Mouse (Mus musculus): ENCODE data around the gene Tmem132d.

Gene Tmem132d

DNA sequence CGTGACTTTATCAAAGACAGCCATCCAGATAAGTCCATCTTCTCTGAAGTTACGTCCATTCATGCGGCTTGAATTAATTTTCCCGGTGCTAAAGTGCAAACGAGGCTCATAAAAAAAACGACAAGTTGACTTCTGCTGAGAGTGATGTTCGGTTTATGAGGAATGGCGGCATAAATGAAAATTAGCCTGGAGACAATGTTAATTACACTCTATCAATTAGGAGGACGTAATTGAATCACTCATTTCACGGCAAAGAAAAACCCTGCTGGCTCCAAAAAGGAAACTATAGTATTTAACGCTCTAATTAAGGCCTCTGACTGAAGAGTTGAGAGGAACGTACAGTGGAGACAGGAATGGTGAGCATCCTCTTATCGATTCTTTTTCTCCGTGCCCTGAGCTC is 503.2 kb downstream of the Tmem132d start:
- DNase-seq (ENCODE audit: low read depth, low spot score): no peak

DNA sequence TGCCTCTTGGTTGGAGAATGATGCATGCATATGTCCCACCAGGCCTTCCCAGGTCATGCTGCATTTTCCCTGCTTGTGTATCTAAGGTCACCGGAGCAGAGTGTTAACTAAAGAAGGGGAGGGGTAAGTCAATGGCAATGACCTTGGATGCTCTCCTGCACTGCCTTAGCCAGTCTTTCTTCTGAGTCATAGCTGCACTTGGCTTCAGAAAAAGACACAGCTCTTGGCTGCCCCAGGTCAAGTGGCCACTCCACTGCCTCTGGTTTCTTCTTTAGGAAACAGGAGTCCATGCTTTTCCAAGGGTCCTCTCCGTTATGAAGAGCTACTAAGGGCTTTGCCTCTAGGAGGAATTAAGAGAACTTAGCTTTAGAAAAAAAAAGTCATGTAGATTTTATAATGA is 506.2 kb downstream of the Tmem132d start:
- no peak for DNase-seq (ENCODE audit: low read depth, low spot score)

DNA sequence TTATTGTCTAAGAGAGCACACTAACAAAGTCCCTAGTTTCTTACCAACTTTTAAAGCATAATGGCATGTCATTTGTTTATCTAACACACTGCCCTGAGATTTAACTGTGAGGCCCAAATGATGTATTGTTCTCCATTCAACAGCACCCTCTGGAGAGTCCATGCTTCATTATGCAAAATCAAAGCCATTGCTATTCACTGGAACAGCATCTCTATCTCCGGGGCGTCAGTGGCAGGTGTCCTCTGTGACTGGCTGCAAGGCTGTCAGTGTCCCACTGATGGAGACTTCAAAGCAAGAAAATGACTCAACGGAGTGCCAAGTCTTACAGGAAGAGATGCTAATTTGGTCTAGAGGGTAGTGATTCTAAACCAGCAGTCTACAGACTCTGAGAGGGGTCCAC is 508.8 kb downstream of the Tmem132d start:
- no peak for DNase-seq (ENCODE audit: low read depth, low spot score)

DNA sequence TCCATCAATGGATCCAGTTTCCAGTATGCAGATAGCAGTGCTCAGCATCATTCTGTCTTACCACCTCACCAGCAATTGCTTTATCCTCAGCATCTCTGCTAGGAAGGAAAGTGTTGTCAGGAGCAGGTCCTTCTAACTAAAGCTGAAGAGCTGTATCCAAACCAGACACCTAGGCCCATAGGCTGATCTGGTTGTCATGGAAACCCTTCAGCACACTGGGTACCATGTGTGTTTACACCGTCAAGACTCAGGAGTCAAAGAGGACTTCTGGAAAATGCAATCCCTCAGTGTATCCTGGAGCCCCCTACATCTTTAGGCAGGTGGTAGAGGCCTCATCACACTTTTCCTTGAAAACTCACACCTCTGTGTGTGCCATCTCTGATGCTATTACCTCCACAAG is 513.7 kb downstream of the Tmem132d start:
- DNase-seq (ENCODE audit: low read depth, low spot score): no peak

DNA sequence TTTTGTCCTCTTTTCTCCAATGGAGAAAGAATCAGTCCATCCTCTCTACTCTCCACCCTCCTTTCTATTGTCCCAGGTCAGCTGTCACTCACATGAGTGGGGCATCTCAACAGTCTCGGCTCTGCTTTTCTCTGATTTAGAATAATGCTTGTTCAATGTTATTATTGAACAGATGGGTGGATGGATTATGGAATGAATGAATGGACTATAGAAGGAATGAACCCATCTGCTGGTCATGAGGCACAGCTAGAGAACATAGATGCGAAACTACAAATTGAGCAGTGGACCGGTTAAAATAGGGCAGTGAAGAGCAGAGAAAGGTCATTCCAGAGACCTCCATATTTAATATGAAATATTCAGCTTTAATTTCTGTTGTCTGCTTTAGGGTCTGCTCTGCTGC is 514.5 kb downstream of the Tmem132d start:
- DNase-seq (ENCODE audit: low read depth, low spot score): no peak

DNA sequence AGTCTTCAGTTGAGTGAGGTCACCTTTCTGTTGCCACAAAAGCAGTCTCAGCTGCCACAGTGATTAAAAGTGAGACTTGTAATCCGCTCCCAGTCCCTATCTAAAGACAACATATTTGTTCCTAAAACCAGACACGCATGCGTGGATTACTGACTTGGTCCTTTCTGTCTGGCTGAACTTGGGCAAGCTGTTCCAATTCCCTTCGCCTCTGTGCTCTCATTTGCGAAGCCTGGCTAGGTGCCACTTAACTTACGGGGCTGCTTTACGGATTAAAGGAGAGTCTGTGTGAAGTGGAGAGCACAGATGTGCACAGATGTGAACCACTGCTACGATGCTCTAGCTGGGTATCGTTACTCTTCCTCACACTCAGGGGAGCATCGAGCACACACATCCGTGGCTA is 518.7 kb downstream of the Tmem132d start:
- no peak for DNase-seq (ENCODE audit: low read depth, low spot score)

DNA sequence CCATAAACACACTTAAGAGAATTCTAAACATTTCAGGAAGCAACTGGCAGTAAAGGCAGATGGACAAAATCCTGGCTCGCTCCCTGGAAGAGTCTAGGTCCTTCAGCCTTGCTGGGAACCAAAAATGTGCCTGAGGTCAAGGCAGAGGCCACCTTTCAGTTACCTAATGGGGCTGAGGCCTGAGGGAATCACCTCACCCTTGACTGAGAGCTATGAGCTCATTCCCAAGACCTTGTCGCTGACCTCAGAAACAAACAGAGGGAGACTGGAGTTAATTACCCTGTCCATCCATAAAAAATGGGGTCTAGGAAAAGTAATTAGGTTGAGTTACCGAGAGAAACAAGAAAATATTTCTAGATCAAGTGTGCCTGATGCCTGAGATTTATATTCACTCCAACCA is 521.3 kb downstream of the Tmem132d start:
- DNase-seq (ENCODE audit: low read depth, low spot score): no peak

DNA sequence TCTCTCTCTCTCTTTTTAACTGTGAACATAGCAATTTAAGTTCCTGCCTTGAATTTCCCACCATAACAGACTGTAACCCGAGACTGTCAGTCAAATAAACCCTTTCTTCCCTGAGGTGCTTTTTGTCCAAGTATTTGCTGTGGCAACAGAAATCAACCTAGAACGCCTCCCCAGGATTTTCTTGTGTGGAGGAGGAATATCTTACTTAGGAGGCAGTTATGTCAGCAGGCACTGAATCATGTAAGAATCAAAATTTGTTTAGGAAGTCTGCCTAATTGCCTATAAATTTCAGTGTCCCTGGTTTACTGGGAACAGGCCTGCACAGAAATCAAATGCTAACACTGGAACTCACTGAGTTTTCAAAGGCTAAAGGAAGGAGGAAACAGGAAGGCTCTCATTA is 522.5 kb downstream of the Tmem132d start:
- DNase-seq (ENCODE audit: low read depth, low spot score): no peak

DNA sequence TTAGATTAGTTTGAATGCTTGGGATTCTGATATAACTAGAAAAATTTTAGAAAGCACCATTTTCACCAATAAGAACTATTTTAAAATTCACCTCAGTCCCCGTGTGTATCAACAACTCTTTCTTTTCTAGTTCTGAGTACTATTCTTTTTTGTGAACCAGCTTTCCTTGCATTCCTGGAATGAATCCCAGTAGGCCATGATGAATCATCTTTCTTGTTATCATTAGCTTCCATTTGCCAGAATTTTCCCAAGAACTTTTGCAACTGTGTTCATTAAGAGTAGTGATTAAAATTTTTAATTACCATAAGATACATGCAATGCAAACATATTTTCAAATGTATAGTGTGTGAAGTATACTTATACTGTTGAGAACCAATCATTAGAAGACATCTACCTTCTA is 537.7 kb downstream of the Tmem132d start:
- no peak for DNase-seq (ENCODE audit: low read depth, low spot score)

DNA sequence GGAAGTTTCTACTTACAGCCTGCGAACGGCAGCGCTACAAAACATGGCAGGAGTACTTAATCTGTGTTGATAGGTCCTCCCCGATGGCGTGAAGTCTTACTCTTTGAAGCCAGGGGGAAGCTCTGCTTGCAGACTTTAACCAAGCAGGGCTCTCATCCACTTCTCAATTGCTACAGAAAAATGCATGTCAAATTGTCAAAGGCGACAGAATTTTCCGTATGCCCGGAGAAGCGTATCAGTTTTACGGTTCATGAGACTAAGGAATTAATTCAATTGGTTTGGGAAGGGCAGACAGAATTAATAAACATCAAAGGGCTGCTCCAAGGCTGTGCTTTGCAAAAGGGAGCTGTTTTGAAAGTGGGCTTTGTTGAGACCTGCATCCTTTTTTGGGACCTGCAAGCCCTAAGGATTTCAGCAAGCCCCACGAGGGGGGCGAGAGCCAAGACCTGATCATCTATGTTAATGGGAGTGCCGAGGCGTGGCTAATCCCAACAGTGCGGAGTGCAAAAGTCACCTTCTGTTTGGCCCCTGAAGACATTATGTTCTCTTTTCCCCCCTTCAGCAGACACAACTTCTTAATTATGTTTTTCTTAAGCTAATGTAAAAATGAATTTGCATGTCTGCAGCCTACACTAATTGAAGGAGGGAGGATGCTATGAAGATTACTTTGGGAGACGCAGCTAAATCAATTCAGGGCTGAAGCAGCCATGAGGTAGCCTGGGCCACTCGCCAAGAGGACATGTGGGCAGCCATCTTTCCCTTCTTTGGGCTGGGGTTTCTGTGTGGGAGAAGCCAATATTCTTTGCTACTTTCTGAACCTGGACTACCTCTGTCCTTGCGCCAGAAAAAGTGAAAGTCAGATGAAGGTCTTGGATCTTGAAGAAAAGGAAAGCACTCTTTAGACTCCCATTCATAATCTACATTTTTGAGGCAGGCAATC is 547.0 kb downstream of the Tmem132d start:
- no peak for DNase-seq (ENCODE audit: low read depth, low spot score)

DNA sequence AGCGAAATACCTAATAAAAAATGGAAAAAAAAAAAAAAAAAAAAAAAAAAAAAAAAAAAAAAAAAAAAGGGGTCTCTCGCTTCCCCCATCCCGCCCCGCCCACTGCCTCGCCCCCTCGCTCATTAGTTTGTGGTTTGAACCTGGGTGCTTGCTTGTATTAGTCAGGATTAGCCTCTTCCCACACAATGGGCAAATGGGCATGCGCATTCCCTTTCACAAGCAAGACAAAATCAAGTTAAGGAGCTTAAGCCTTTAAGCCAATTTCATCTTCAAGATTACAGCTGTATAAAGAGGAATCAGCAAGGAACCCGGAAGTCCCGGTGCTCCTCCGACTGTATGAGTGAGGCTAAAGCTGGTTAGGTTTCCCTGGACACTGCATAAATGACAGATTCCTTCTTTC is 549.9 kb downstream of the Tmem132d start:
- DNase-seq (ENCODE audit: low read depth, low spot score): no peak

DNA sequence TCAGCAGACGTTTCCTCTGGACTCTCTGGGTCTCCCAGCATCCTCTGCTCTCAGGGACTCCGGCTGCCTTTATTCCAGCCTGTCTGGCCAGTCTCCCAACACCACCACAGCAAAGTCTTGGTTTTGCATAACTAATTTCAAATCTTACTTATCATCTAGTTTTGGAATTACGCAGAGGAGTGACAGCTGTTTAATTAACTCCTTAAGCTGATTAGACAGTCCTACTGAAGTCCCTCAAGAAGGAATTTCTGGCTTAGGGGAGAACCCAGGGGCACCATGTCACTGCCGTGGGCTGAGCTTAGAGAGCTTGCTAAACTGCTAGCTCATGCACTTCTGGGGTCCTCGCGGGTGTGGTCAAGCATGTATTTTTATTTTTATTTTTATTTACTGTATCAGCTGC is 558.4 kb downstream of the Tmem132d start:
- DNase-seq (ENCODE audit: low read depth, low spot score): no peak

DNA sequence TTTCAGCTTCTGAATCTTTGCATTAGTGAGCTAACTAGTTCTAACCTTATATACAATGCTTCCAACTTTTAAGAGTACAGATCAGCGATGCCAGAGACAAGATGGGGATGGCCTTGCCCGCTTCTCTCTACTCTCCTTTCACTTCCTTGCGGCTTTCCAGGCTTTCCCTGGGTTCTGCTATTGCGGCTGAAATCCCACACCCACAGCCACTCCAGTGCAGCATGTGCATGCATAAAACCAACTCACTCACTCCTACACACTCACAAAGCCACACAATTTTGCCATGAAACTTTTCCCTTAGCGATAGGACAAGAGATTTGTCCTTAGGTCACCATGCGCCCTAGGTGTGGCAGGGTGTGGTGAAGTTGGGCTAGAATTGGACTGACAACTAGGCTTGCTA is 567.7 kb downstream of the Tmem132d start:
- DNase-seq (ENCODE audit: low read depth, low spot score): no peak

DNA sequence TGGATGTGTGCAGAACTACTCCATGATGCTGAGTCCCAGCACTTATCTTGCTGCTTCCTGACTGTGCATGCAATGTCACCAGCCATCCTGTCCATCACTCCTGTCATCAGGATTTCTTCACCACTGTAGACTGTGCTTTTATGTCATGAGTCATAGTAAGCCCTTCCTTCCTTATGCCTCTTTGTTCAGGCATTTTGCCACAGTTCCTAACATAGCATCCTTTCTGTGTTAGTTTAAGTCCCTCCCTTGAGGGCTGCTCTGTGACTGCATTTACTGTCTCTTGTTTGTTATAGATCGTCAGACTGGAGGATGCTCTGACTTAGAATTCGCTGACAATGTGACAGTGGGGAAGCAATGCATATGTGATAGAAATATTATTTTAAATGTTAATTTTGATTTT is 573.2 kb downstream of the Tmem132d start:
- DNase-seq (ENCODE audit: low read depth, low spot score): no peak

DNA sequence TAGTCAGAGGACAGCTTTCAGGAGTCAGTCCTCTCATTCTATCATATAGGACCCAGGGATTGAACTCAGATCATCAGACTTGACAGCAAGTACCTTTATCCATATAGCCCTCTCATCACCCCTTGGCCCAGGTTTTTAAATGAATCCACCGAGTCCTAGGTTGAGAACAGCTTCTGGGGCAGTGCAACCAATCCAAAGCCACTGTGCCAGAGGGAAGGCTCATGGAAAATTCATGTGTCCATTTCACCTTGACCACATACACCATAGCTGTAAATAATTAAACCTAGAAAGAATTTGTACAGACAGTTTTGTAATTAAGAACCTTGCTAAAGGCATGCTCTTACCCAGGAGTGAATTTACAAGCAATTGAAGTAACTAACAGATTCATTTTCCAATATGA is 580.6 kb downstream of the Tmem132d start:
- no peak for DNase-seq (ENCODE audit: low read depth, low spot score)

DNA sequence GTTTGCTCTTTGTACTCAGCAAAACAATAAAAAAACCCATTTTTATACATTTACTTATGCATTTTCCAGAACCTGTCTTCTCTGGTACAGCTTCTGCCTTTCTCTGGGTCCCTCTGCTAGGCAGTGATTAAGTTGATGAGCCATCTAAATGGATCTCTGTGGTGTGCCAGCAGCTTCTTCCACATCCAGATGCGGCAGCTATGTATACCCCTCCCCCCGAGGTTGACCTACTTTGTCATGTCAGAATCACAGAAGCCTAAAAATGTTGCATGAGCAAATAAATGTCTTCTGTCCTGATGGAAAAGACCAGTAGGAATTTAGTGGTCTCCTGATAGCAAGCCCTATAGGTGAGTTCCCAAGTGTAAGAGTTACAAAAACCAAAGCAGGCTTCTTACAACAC is 601.1 kb downstream of the Tmem132d start:
- no peak for DNase-seq (ENCODE audit: low read depth, low spot score)

DNA sequence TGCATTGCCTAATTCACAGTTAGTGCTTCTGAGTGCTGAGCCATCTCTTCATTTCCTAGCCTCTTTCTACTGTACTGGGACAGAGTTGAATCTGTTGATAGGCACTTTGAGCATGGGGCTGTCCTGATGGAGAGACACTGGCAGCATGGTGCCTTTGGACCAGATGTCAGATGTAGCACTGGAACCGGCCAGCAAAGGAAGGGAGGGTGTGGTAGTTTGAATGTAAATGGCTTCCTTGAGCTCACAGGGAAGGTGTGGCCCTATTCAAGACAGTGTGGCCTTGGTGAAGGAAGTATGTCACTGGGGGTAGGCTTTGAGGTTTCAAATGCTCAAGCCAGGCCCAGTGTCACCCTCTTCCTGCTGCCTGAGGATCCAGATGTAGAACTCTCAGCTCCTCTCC is 602.0 kb downstream of the Tmem132d start:
- DNase-seq (ENCODE audit: low read depth, low spot score): no peak

DNA sequence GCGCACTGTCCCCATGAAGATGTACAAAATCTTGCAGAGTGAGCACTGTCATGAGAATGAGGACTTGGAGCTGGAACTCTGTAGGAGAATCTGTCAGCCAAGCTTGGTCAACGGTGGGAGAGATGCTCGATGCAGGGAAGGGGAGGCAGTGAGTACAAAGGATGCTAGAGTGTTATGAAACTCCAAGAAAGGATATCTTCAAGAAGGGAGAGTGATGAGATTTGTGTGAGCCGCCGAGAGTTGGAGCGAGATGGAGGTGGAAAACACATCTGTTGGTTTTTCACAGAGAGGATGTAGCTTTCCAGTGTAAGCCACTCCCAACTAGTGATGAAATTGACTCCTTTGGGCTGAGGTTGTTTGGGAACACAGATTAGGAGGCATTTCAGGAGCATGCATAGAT is 604.1 kb downstream of the Tmem132d start:
- no peak for DNase-seq (ENCODE audit: low read depth, low spot score)

DNA sequence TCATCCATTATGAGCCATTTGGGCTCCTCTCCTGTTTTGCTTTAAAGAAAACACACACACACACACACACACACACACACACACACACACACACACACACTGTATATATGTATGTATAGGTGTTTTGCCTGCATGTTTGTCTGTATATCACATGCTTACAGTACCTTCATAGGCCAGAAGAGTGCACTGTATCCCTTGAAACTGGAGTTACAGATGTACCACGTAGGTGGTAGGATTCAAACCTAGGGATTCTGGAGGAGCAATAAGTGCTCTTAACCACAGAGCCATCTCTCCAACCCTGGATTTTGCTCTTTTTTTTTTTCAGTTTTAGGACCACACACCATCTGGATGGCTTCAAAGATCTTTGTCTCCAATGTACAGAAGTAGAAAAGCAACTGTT is 610.9 kb downstream of the Tmem132d start:
- no peak for DNase-seq (ENCODE audit: low read depth, low spot score)

DNA sequence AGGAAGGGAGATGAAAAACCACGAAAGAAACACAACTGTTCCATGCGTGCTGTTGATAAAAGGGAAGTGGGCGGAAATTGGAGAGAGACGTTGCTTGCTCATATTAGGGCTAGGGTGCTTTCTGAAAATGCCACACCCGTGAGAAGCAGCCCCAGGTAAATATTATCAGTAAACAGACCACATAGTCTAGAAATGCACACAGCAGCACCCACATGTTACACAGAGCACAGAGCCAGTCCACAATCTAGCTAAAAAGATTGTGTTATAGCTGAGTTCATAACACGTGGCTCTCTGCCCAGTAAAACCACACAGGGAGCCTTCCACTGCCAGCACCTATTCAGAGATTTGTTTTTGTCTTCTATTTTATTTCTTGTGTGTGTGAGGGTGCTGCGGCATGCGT is 617.6 kb downstream of the Tmem132d start:
- no peak for DNase-seq (ENCODE audit: low read depth, low spot score)

DNA sequence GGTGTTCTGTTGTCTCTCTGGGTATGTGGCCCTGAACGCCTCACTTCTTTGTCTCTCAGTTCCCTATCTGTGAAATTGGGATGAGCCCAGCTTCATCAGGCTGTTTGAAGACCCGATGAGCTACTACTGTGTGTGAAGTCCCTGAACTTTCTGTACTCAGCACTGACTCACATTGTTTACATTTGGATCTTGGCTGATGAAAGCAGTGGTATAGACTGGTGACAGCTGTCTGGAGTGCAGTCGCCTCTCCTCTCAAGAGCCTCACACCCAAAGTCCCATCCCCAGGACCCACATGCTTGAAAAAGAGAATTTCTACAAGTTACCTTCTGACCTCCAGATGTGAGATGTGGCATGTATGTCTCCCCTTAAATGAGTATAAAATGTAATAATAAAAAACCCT is 625.5 kb downstream of the Tmem132d start:
- no peak for DNase-seq (ENCODE audit: low read depth, low spot score)

DNA sequence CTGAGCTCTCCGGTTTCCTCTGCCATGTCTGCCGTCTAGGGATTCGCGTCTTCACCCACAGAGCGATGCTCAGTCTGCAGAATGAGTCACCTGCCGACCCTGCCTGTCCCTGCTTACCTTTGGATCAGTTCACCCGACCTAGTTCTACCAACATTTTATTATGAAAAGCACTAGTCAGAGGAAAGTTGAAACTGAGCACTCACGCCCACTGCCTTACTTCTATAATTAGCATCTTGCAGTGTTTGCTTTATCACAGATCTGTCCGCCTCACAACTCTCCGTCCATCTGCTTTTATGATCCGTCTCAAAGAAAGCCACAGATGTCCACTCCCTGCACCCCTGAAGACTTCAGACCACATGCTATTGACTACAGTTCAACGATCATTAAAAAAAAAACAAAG is 626.0 kb downstream of the Tmem132d start:
- no peak for DNase-seq (ENCODE audit: low read depth, low spot score)

DNA sequence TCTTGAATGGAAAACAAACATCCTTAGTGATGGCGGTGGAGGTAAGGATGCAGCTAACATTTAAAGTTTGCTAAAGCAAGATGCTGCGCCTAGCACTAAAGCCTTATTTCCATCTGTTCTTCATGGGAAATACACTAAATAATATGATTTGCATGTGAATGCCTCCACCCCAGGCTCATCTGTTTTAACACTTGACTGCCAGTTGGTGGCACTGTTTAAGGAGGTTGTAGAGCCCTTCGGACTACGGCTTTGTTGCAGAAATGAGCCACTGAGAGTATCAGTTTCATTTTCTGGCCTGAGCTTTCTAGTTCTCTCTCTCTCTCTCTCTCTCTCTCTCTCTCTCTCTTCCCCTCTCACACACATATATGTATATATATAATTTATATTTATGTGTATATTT is 632.0 kb downstream of the Tmem132d start:
- no peak for DNase-seq (ENCODE audit: low read depth, low spot score)

DNA sequence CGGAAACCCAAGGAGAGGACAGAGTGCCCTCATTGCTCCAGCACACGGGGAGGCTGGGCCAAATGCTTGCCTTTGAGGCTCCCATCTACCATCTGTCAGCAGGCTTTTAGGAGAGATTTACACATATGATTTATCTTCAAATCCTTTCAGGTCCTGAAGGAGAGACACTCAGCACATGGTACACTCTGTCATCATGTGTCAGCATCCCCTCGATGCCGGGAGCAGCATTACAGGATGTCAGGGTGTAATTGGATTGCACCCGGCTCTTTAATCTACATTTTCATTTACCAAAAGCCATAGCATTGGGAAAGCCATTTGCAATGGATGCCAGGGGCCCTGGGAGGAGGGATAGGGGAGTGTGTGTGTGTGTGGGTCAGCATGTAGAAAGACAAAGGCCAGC is 651.7 kb downstream of the Tmem132d start:
- no peak for DNase-seq (ENCODE audit: low read depth, low spot score)

Data from embryo, embryonic 11.5 days (tissue).